Mouse (Mus musculus) heart, embryonic 16.5 days (tissue): Measurements from ENCODE around the gene Rita1. TPM values are rescaled to one million over a fixed set of nuclear protein-coding genes. Genes with fewer than 3 reads are reported as not detected.

Source experiments
- ATAC-seq: fragments of 200-750 bp; cut with Nextera tagmentation; replicated peaks from 2 replicates; pipeline ENCODE4 v1.8.0; 2017; ENCODE audit warnings: moderate number of reproducible peaks; ENCODE audit not compliant: insufficient read depth, low FRiP score; ENCODE audit errors: extremely low read depth
- H3K27ac ChIP-seq: fragments of 300-500 bp; sonication (generic); 2 replicates; pipeline ENCODE4 v1.5.1; 2014; ENCODE audit warnings: mild to moderate bottlenecking, low read length, control low read depth, moderate library complexity
- H3K27me3 ChIP-seq: fragments of 300-500 bp; sonication (generic); 2 replicates; pipeline ENCODE4 v1.6.1; 2014; ENCODE audit warnings: low read length, mixed read lengths; ENCODE audit not compliant: control insufficient read depth, insufficient read depth
- H3K36me3 ChIP-seq: fragments of 300-500 bp; sonication (generic); 2 replicates; pipeline ENCODE4 v1.6.1; 2014; ENCODE audit not compliant: control insufficient read depth, insufficient read depth
- H3K4me1 ChIP-seq: fragments of 300-500 bp; sonication (generic); 2 replicates; pipeline ENCODE4 v1.6.1; 2014; ENCODE audit warnings: low read length, mixed read lengths; ENCODE audit not compliant: control insufficient read depth, insufficient read depth
- H3K4me2 ChIP-seq: fragments of 300-500 bp; sonication (generic); 2 replicates; pipeline ENCODE4 v1.6.1; 2014; ENCODE audit warnings: low read depth, mild to moderate bottlenecking, control low read depth, low read length
- H3K4me3 ChIP-seq: fragments of 300-500 bp; sonication (generic); 2 replicates; pipeline ENCODE4 v1.5.1; 2014; ENCODE audit warnings: mild to moderate bottlenecking, control low read depth, low read length
- H3K9ac ChIP-seq: fragments of 300-500 bp; sonication (generic); 2 replicates; pipeline ENCODE4 v1.6.1; 2014; ENCODE audit warnings: low read length, control low read depth
- H3K9me3 ChIP-seq: fragments of 300-500 bp; sonication (generic); replicated peaks from 2 replicates; pipeline ENCODE4 v1.6.1; 2016; ENCODE audit warnings: low read length; ENCODE audit not compliant: control insufficient read depth
- WGBS: fragments of 180-500 bp; shearing (Covaris S2); extraction: QIAGEN DNeasy Blood & Tissue Kit; methylation state at CpG from one replicate; pipeline ENCODE4 v1.1.7; 2014; 5-methylcytosine and 5-hydroxymethylcytosine counted together
- polyA plus RNA-seq: library from polyadenylated mRNA; unstranded; fragments of >200 nt; fragmentation: Nextera tagmentation; extraction: Ambion mirVana; gene quantifications from 2 replicates; pipeline ENCODE4 v1.2.1, GENCODE M21; 2015

Rita1 gene
- polyA plus RNA-seq, 1 experiment from 2014 or later: 13.2 TPM

- Histone ChIP-seq H3K27ac (no peak overlapping the region), H3K4me1 (peaks cover 15% of the 10 kb centered on the region), H3K27me3 (no peaks in the 10 kb centered on the region; the same call in 1 of the 2 replicates), H3K36me3 (no peaks in the 10 kb centered on the region), H3K4me2 (no peak overlapping the region), H3K9me3 (no peaks in the 10 kb centered on the region), H3K9ac (no peak overlapping the region), H3K4me3 (no peak overlapping the region)
- WGBS: 38% methylated on average over 11 of the region's 11 CpGs
- ATAC-seq: peak; percentile 21; the same call in 1 of the 2 replicates
Observed at GRCm38 (mm10) chr5:120600946-120601668, 11.3 kb downstream of the Rita1 start.

GRCm38 (mm10) chr5:120599625-120600024, 12.8 kb downstream of the Rita1 start:
- Histone ChIP-seq H3K9ac (no peak overlapping the region), H3K4me3 (no peak overlapping the region), H3K4me1 (peaks cover 10% of the 10 kb centered on the region), H3K36me3 (no peaks in the 10 kb centered on the region), H3K27ac (no peak overlapping the region), H3K4me2 (no peak overlapping the region), H3K27me3 (no peaks in the 10 kb centered on the region; the same call in none of the 2 replicates), H3K9me3 (no peaks in the 10 kb centered on the region)
- no peak for ATAC-seq
- WGBS: 75% methylated on average over 6 of the region's 6 CpGs

GRCm38 (mm10) chr5:120594485-120594884, 17.9 kb downstream of the Rita1 start:
- H3K27me3 ChIP-seq: no peaks in the 10 kb centered on the region; the same call in none of the 2 replicates

GRCm38 (mm10) chr5:120592141-120592540, 20.2 kb downstream of the Rita1 start:
- no peak for ATAC-seq
- no peaks in the 10 kb centered on the region; the same call in 1 of the 2 replicates for H3K27me3 ChIP-seq
- H3K4me1 ChIP-seq: peaks cover 10% of the 10 kb centered on the region
- no peak overlapping the region for H3K27ac ChIP-seq
- 63% methylated on average over 7 of the region's 7 CpGs for WGBS
- peaks cover 5% of the 10 kb centered on the region; the same call in 1 of the 2 replicates for H3K9me3 ChIP-seq
- no peak overlapping the region for H3K9ac ChIP-seq
- H3K4me2 ChIP-seq: no peak overlapping the region
- H3K36me3 ChIP-seq: no peaks in the 10 kb centered on the region
- no peak overlapping the region for H3K4me3 ChIP-seq

More at GRCm38 (mm10) chr5:120594485-120594884, 17.9 kb downstream of the Rita1 start:
- H3K36me3 ChIP-seq: no peaks in the 10 kb centered on the region
- H3K9me3 ChIP-seq: peaks cover 5% of the 10 kb centered on the region; the same call in 1 of the 2 replicates
- H3K4me2 ChIP-seq: no peak overlapping the region
- no peak overlapping the region for H3K9ac ChIP-seq
- H3K27ac ChIP-seq: no peak overlapping the region
- 80% methylated on average over 6 of the region's 6 CpGs for WGBS
- no peak for ATAC-seq
- no peaks in the 10 kb centered on the region for H3K4me1 ChIP-seq
- no peak overlapping the region for H3K4me3 ChIP-seq

GRCm38 (mm10) chr5:120590356-120591010, 21.9 kb downstream of the Rita1 start:
- Histone ChIP-seq H3K4me3 (no peak overlapping the region), H3K27me3 (no peaks in the 10 kb centered on the region), H3K4me1 (peaks cover 22% of the 10 kb centered on the region), H3K9me3 (peaks cover 5% of the 10 kb centered on the region; the same call in 1 of the 2 replicates), H3K27ac (no peak overlapping the region), H3K4me2 (no peak overlapping the region), H3K9ac (no peak overlapping the region), H3K36me3 (no peaks in the 10 kb centered on the region)
- WGBS: 74% methylated on average over 16 of the region's 16 CpGs
- ATAC-seq: no peak

GRCm38 (mm10) chr5:120588569-120589094, 23.8 kb downstream of the Rita1 start, which contains the start of the genes Tpcn1 and Iqcd:
TSS of gene Tpcn1 (minus strand) at chr5:120588673.
TSS of gene Iqcd (plus strand) at chr5:120589016.
- H3K9ac ChIP-seq: peak within 1 kb of the TSS; percentile 88
- peak within 1 kb of the TSS; percentile 74 for H3K27ac ChIP-seq
- peak within 1 kb of the TSS; percentile 81 for H3K4me2 ChIP-seq
- peak within 1 kb of the TSS; percentile 79 for H3K4me3 ChIP-seq
- H3K9me3 ChIP-seq: peaks cover 5% of the 10 kb centered on the region; the same call in 1 of the 2 replicates
- ATAC-seq: peak; percentile 99
- peaks cover 15% of the 10 kb centered on the region for H3K36me3 ChIP-seq
- no peaks in the 10 kb centered on the region for H3K27me3 ChIP-seq
- H3K4me1 ChIP-seq: peaks cover 22% of the 10 kb centered on the region
- WGBS: under 1% methylated on average over 35 of the region's 35 CpGs

GRCm38 (mm10) chr5:120587940-120588568, 24.3 kb downstream of the Rita1 start:
- Histone ChIP-seq H3K4me1 (peaks cover 22% of the 10 kb centered on the region), H3K27ac (peak overlapping the region; percentile 74), H3K4me2 (peak overlapping the region; percentile 81), H3K4me3 (peak overlapping the region; percentile 79), H3K9me3 (peaks cover 5% of the 10 kb centered on the region; the same call in 1 of the 2 replicates), H3K27me3 (no peaks in the 10 kb centered on the region), H3K9ac (peak overlapping the region; percentile 88), H3K36me3 (peaks cover 20% of the 10 kb centered on the region)
- ATAC-seq: 0 out of 2 replicates have a peak, but pooled peaks have one; percentile 0
- under 1% methylated on average over 29 of the region's 29 CpGs for WGBS

GRCm38 (mm10) chr5:120587616-120587926, 24.8 kb downstream of the Rita1 start:
- no peak for ATAC-seq
- Histone ChIP-seq H3K27ac (peak overlapping the region; percentile 74), H3K9ac (peak overlapping the region; percentile 88), H3K4me3 (peak overlapping the region; percentile 79), H3K4me2 (peak overlapping the region; percentile 81), H3K9me3 (peaks cover 5% of the 10 kb centered on the region; the same call in 1 of the 2 replicates), H3K4me1 (peaks cover 22% of the 10 kb centered on the region), H3K36me3 (peaks cover 23% of the 10 kb centered on the region), H3K27me3 (no peaks in the 10 kb centered on the region)
- WGBS: 16% methylated on average over 9 of the region's 9 CpGs
